Mouse (Mus musculus) spleen, adult 2 months (tissue): ENCODE results near the gene Stab1. TPM values are rescaled to one million over a fixed set of nuclear protein-coding genes. Genes with fewer than 3 reads are reported as not detected.

ENCODE experiments used
- DNase-seq, 2 experiments: peaks; one replicate each; pipeline versions ENCODE4 v3.0.0 to v3.0.0-alpha.2; 2012 to 2021; ENCODE audit warnings: low spot score in 2 of 2, low read depth in 1 of 2
- H3K27ac ChIP-seq: fragments of 200-500 bp; 2 replicates; pipeline ENCODE4 v1.5.1; 2012; ENCODE audit warnings: low read length, inconsistent platforms; ENCODE audit not compliant: insufficient read depth
- H3K27me3 ChIP-seq: fragments of 200-500 bp; 2 replicates; pipeline ENCODE4 v1.6.1; 2012; ENCODE audit warnings: mild to moderate bottlenecking, moderate library complexity, low read length, inconsistent platforms; ENCODE audit not compliant: control insufficient read depth, insufficient read depth
- H3K36me3 ChIP-seq: fragments of 200-500 bp; 2 replicates; pipeline ENCODE4 v1.6.1; 2012; ENCODE audit warnings: mild to moderate bottlenecking, low read length, inconsistent platforms; ENCODE audit not compliant: control insufficient read depth, insufficient read depth
- H3K4me1 ChIP-seq: fragments of 200-500 bp; 2 replicates; pipeline ENCODE4 v1.6.1; 2011; ENCODE audit warnings: inconsistent platforms; ENCODE audit not compliant: control insufficient read depth, insufficient read depth, insufficient read length
- H3K4me3 ChIP-seq: fragments of 200-500 bp; 2 replicates; pipeline ENCODE4 v1.5.1; 2011; ENCODE audit warnings: mild to moderate bottlenecking, inconsistent platforms; ENCODE audit not compliant: insufficient read depth, insufficient read length; ENCODE audit errors: extremely low read depth
- CTCF ChIP-seq: fragments of 200-500 bp; IDR thresholded peaks from 2 replicates; pipeline ENCODE4 v1.5.1; 2011; ENCODE audit warnings: mild to moderate bottlenecking, inconsistent platforms; ENCODE audit not compliant: insufficient read depth, insufficient read length, insufficient replicate concordance; ENCODE audit errors: extremely low read depth
- POLR2A ChIP-seq: fragments of 200-500 bp; IDR thresholded peaks from 2 replicates; pipeline ENCODE4 v1.6.1; 2011; ENCODE audit warnings: low read depth, low read length, inconsistent platforms
- WGBS: fragments of 180-500 bp; shearing (Covaris S2); methylation state at CpG from one replicate; pipeline ENCODE4 v1.1.7; 2018; 5-methylcytosine and 5-hydroxymethylcytosine counted together
- polyA plus RNA-seq: library from polyadenylated mRNA; depleted of rRNA; stranded (reverse); fragments of >200 nt; gene quantifications from 2 replicates; pipeline ENCODE4 v1.2.3, GENCODE M21; 2012; rRNA removed

The Stab1 gene
- 42.1 and 44.3 TPM in 2 replicates for polyA plus RNA-seq

DNA sequence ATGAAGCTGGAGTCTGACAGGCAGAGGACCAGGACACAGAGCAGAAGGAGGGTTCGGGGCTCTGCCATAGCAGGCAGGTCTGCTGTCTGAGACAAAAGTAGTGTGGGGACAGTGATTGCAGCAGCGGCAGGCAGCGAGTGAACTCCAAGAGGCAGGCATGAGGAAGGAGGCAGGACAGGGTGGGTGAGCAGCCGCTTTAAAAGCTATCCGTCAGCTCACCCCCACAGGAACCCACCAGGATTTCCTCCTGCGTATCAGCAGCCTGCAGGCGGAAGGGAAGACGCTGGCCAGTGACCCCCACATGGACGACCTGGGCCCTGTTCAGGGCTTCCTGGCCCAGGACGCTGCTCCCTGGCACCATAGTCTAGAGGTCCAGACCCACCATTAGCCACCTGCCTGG is at the start of gene Stab1:
Gene Stab1 (minus strand): TSS at position 217 of the 400 bp plus-strand sequence.
- TF ChIP-seq CTCF (no peak), POLR2A (no peak)
- Histone ChIP-seq H3K4me1 (no peaks in the 10 kb centered on the region; the same call in 1 of the 2 replicates), H3K27me3 (no peaks in the 10 kb centered on the region), H3K27ac (no peak within 1 kb of the TSS), H3K36me3 (peaks cover 25% of the 10 kb centered on the region), H3K4me3 (no peak within 1 kb of the TSS)
- DNase-seq = no peak
- whole genome bisulfite sequencing = 19% methylated on average over 10 of the region's 10 CpGs

DNA sequence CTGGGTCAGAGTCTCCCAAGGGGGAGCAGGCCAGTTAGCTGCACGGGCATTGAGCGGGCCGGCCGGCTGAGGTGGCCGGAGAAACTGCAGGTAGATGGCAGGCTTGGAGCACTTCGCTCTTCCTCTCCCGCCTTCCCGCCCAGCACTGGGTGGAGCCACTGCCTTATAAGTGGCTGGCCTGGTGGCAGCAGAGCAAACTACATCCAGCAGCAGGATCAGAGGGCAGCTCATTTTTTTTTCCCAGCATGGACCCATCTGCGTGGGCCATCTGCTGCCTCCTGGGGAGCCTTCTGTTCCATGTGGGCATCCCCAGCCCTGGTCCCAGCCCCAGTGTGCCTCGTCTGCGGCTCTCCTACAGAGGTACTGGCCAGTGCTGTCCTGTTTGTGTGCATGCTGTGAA is 49.2 kb upstream of the Stab1 start, which contains the start of gene Sema3g:
Gene Sema3g (plus strand): TSS at position 195 of the 400 bp plus-strand sequence.
- H3K4me3 ChIP-seq = no peak within 1 kb of the TSS
- TF ChIP-seq POLR2A (no peak), CTCF (peak; percentile 47; the same call in 1 of the 2 replicates)
- H3K36me3 ChIP-seq = no peaks in the 10 kb centered on the region
- peak in 1 of 2 experiments; percentile 51 for DNase-seq
- H3K27me3 ChIP-seq = no peaks in the 10 kb centered on the region
- no peak within 1 kb of the TSS for H3K27ac ChIP-seq
- H3K4me1 ChIP-seq = no peaks in the 10 kb centered on the region; the same call in 1 of the 2 replicates
- WGBS = 15% methylated on average over 11 of the region's 11 CpGs

DNA sequence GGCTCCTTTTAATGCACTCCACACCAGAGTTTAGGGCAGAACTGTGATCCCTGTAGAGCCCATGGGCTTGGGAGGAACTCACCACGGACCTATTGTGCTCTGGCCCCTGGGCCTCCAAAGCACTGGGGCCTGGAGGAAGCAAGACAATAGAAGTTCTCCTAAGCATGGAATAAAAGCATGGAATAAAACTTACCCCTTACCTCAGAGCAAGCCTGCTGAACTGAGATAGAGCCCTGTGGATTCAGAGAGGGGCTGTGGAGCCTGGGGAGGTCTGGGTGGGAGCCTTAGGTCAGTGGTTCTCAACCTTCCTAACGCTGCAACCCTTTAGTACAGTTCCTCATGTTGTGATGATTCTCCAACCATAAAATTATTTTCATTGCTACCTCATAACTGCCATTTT is 48.4 kb upstream of the Stab1 start, which contains the start of gene Nisch:
Gene Nisch (minus strand): TSS at position 101 of the 400 bp plus-strand sequence.
- TF ChIP-seq POLR2A (no peak), CTCF (no peak)
- WGBS = 85% methylated on average over 2 of the region's 2 CpGs
- H3K4me3 ChIP-seq = no peak within 1 kb of the TSS
- no peak within 1 kb of the TSS; the same call in 1 of the 2 replicates for H3K27ac ChIP-seq
- no peaks in the 10 kb centered on the region for H3K27me3 ChIP-seq
- H3K4me1 ChIP-seq = no peaks in the 10 kb centered on the region; the same call in 1 of the 2 replicates
- H3K36me3 ChIP-seq = no peaks in the 10 kb centered on the region
- no peak for DNase-seq

DNA sequence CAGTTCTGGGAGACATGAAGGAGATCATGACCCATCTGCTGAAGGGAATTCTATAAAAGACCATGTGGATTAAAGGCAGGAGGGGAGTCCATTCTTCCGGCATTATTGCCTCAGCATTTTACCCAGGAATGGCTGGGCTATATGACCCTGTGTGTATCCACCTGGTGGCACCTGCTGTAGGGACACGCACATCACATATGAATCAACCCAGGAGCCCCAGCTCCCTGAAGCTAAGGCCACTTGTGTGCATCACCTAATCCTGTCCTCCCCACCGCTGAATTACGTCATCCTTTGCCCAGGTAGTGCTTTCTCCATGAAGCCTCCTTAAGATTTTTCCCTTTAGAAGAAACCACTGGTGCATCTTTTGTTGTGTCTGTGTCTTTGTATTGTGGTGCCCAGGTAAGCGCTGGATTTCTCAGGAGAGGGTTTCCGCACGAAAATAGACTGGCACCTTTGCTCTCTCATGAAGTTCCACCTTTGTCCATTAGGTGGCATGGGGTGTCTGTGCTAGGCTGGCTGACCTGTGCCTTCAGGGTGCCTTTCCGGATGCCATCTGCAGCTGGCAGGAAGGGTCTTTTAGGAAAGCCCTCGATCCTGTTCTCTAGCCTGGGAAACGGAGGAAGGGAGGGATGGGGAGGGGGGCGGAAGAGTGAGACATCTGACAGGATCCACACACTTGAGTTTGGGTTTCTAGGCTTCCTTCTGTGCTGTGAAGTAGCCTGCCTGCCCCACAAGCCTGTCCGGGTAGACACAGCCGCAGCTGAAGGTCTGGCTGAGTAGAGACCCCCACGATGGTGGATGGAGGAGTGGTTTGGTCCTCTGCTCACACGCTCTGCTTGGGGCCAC is 46.9 kb upstream of the Stab1 start:
- Histone ChIP-seq H3K27me3 (no peaks in the 10 kb centered on the region), H3K4me1 (no peaks in the 10 kb centered on the region; the same call in 1 of the 2 replicates), H3K27ac (no peak overlapping the region; the same call in 1 of the 2 replicates), H3K36me3 (no peaks in the 10 kb centered on the region), H3K4me3 (no peak overlapping the region)
- TF ChIP-seq POLR2A (no peak), CTCF (peak; percentile 88; the same call in 1 of the 2 replicates)
- 29% methylated on average over 15 of the region's 15 CpGs for WGBS
- peak; percentile 48 to 75 for DNase-seq

DNA sequence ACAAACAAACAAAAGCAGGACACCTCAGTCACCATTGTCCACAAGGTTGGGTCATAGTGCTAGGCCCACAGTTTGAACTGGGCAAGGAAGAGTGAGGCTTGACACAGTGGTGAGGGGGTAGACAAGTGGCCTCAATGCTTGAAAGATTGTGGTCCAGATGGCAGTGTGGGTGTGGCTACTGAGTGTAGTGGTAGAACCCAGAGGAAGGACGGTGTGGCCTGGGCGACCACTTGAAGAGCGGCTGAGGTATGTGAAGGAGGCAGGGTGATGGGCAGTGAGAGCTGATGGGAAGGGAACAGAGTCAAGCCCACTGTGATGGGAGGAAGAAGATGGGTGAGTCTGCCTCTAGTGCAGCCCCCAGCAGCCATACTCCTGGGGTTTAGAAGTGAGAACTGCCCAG is 46.2 kb upstream of the Stab1 start:
- H3K27me3 ChIP-seq = no peaks in the 10 kb centered on the region
- no peaks in the 10 kb centered on the region for H3K36me3 ChIP-seq
- DNase-seq = no peak
- no peak overlapping the region for H3K27ac ChIP-seq
- no peak overlapping the region for H3K4me3 ChIP-seq
- H3K4me1 ChIP-seq = no peaks in the 10 kb centered on the region; the same call in 1 of the 2 replicates
- WGBS = 66% methylated on average over 3 of the region's 3 CpGs
- TF ChIP-seq CTCF (no peak), POLR2A (no peak)

DNA sequence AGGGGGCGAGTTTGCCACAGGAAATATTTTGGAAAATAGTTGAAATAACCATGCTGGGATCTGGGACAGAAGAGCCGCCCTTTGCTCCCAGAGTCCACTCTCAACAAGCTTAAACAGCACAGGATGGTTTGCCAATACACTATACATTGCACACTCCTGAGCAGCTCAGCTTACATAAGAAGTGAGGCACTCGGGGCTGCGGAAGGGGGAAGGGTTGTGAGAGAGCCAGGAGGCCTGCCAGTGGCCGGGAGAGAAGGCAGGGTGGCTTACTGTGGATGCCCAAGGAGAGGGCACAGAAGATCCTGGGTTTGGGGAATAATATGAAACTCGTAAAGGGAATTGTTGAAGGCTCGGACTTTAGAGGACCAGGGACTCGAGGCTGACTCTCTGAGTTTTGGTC is 45.4 kb upstream of the Stab1 start:
- DNase-seq = no peak
- WGBS = 83% methylated on average over 8 of the region's 8 CpGs
- H3K27ac ChIP-seq = no peak overlapping the region

More for the DNA sequence above, 45.4 kb upstream of the Stab1 start:
- no peaks in the 10 kb centered on the region for H3K36me3 ChIP-seq
- no peaks in the 10 kb centered on the region; the same call in 1 of the 2 replicates for H3K4me1 ChIP-seq
- TF ChIP-seq POLR2A (no peak), CTCF (no peak)
- no peak overlapping the region for H3K4me3 ChIP-seq
- H3K27me3 ChIP-seq = no peaks in the 10 kb centered on the region
